Mouse (Mus musculus) CD4-positive, CD25-positive, alpha-beta regulatory T cell, adult 4 months (primary cell): ENCODE measurements at regions not wholly inside any gene's neighbourhood (a gene's known extent, or its start where the extent isn't known, plus 50 kb on each side); places are given as distances from the start of the nearest gene placed in this dataset.
A peak's percentile ranks its signal among the peaks of the same experiment; 100 is the strongest.

Experiments used
- ATAC-seq: one replicate; pipeline ENCODE4 v1.8.0; 2017

GRCm38 (mm10) chr17:84071855-84072254 is 115.9 kb downstream of the Zfp36l2 start:
- no peak for ATAC-seq

- no peak for ATAC-seq
These were observed 117.2 kb downstream of the Zfp36l2 start for GRCm38 (mm10) chr17:84070596-84070995.

GRCm38 (mm10) chr17:84067102-84067501 is 120.6 kb downstream of the Zfp36l2 start:
- no peak for ATAC-seq

DNA sequence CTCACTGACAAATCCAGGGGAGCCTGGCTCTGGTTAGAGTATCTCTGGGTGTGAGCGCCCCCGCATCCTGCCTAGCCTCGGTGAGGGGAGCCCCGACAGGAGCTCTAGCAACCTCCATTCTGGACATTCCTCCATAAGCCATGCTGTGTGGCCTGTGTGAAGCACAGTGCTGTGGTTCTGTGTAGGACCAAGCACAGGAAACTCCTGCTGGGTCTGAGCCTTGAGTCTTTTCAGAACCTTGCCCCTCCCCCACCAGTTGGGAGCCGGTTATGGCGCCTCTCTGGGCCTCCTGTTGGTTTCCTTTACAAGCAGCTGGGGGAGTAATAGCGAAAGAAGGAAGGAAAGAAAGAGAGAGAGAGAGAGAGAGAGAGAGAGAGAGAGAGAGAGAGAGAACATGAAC is 124.0 kb downstream of the Zfp36l2 start:
- peak; percentile 78 for ATAC-seq

GRCm38 (mm10) chr17:84061621-84062020 is 126.1 kb downstream of the Zfp36l2 start:
- peak; percentile 56 for ATAC-seq

- ATAC-seq = no peak
These were observed 131.3 kb downstream of the Zfp36l2 start for GRCm38 (mm10) chr17:84056469-84056868.

DNA sequence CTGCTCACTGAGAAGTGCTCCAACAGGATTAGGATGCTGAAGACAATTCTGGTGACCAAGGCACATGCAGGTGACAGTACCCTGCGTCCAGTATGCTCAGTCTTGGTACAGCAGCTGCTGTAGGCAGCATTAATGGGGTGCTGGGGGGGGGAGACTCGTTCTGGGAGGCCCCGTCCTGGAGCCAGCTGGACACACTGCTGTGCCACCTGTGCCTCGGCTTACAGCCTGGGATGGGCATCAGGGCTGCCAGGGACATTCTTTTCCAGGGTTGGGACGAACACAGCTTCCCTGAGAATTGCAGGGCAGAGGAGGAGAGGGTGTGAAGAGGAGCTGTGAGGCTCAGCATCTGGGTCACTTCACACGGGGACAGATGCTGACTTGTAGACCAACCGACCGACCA is 135.3 kb downstream of the Zfp36l2 start:
- no peak for ATAC-seq

GRCm38 (mm10) chr17:84051212-84051611 is 136.5 kb downstream of the Zfp36l2 start:
- no peak for ATAC-seq

- no peak for ATAC-seq
These were observed 139.2 kb downstream of the Zfp36l2 start for GRCm38 (mm10) chr17:84048533-84048932.

DNA sequence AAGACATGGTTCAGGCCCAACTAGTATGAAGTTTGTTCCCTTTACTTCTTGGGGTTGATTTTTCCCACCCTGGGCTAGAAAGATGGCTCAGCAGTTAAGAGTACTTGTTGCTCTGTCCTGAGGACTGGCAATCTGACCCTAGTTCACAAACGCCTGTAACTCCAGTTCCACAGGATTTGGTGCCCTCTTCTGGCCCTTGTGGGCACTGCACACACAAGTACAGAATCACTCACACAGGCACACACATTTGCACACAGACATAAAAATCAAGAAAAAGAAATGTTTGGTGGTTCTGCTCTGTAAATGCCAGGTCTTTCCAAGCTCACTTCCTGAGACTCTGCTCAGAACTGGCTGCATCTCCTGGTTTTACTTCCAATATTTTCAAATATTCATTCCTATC is 140.2 kb downstream of the Zfp36l2 start:
- ATAC-seq = no peak

GRCm38 (mm10) chr17:84045812-84046211 is 141.9 kb downstream of the Zfp36l2 start:
- ATAC-seq = no peak

DNA sequence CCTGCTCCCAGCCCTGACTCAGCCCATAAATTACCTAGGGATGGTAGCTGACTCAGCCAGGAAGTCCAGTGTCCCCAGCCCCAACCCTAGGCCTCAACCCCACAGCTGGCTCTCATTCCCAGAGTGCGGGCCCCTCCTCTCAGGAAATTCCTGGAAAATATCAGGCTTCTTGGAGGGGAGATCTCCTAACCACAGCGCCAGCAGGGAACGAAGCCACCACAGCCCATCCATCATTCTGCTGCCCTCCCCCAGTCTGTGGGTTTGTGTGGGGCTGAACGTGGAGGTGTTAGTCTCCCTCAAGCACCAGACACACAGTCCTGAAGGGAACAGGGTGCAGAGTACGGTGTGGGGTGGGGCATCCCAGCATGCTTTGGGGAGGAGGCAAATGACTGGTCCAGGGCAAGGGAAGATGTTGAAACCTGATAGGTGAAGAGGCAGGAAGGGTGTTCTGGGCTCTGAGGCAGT is 143.2 kb downstream of the Zfp36l2 start:
- ATAC-seq = no peak

DNA sequence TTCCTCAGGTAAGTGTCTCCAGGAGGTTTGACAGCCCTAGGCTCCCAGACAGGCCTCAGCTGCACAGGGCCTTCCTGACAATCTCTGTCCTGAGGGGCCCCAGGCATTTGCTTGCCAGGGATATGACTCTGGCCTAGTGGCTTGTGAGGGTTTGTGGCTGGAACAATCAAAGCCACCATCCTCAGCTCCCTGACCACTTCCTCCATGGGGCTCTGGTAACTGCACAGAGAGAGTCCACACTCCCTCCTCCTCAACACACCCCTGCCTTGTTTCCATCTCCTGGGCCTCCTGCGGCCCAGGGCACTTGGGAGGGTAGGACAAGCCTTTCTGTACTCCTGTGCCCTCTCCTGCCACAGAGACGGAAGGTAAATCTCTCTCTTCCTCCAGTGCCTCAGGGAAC is 144.6 kb downstream of the Zfp36l2 start:
- ATAC-seq = no peak

GRCm38 (mm10) chr17:84039444-84039843 is 148.3 kb downstream of the Zfp36l2 start:
- no peak for ATAC-seq

DNA sequence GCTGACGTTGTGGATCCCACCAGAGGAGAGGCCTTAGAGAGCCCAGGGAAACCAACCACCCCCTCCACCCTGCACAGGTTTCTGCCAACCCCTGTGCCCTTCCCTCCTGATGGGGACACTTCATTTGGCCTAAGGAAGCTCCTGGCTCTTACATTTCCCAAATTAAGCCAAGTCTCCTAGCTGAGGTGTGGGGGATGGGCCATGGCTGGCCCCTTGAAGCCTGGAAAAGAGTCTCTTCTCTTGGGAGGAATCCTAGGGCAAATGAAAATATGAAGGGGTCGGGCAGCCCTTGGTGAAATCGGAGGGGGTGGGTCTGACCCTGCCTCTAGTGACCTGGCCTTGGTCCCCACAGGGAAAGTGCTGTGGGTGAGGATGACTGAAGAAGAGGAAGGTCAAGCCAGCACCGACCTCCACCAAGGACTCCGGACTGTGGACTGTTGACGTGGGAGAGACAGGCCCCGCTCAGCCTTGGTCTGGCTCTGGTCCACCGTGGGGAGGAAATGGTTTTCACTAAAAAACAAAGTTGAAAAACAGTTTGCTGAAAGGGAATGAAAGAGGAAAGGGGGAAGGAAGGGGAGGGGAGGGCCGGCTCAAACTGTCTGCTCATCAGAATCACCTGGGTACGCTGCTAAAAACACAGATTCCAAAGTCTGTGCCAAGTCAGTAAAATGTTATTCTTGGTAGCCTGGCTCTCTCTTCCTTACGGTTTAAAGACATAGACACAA is 150.0 kb downstream of the Zfp36l2 start:
- ATAC-seq = no peak

GRCm38 (mm10) chr17:84036056-84036455 is 151.7 kb downstream of the Zfp36l2 start:
- ATAC-seq = no peak

GRCm38 (mm10) chr17:84034801-84035200 is 152.9 kb downstream of the Zfp36l2 start:
- no peak for ATAC-seq

GRCm38 (mm10) chr17:84032441-84032840 is 155.3 kb downstream of the Zfp36l2 start:
- peak; percentile 89 for ATAC-seq

GRCm38 (mm10) chr17:84031833-84032232 is 155.9 kb downstream of the Zfp36l2 start:
- no peak for ATAC-seq

- ATAC-seq = no peak
These were observed 156.4 kb downstream of the Zfp36l2 start for GRCm38 (mm10) chr17:84031381-84031780.

GRCm38 (mm10) chr17:84030699-84031098 is 157.0 kb downstream of the Zfp36l2 start:
- ATAC-seq = no peak

GRCm38 (mm10) chr17:84028157-84028970 is 159.4 kb downstream of the Zfp36l2 start:
- ATAC-seq = peak; percentile 68

- ATAC-seq = no peak
These were observed 160.5 kb downstream of the Zfp36l2 start for GRCm38 (mm10) chr17:84027275-84027674.

GRCm38 (mm10) chr17:84026110-84026509 is 161.6 kb downstream of the Zfp36l2 start:
- ATAC-seq = peak; percentile 58
